Mouse (Mus musculus) E14TG2a.4 (cell line): ENCODE measurements around the gene Inka1.

Experiments
- CTCF ChIP-seq: conservative IDR thresholded peaks from 2 replicates; pipeline ENCODE4 v1.5.1; 2014; ENCODE audit warnings: low read length
- NANOG ChIP-seq: IDR thresholded peaks from 2 replicates; pipeline ENCODE4 v1.6.1; 2014; ENCODE audit warnings: borderline replicate concordance, low read length, mixed read lengths
- POU5F1 ChIP-seq: IDR thresholded peaks from 2 replicates; pipeline ENCODE4 v1.6.1; 2014; ENCODE audit warnings: low read length, borderline replicate concordance

DNA sequence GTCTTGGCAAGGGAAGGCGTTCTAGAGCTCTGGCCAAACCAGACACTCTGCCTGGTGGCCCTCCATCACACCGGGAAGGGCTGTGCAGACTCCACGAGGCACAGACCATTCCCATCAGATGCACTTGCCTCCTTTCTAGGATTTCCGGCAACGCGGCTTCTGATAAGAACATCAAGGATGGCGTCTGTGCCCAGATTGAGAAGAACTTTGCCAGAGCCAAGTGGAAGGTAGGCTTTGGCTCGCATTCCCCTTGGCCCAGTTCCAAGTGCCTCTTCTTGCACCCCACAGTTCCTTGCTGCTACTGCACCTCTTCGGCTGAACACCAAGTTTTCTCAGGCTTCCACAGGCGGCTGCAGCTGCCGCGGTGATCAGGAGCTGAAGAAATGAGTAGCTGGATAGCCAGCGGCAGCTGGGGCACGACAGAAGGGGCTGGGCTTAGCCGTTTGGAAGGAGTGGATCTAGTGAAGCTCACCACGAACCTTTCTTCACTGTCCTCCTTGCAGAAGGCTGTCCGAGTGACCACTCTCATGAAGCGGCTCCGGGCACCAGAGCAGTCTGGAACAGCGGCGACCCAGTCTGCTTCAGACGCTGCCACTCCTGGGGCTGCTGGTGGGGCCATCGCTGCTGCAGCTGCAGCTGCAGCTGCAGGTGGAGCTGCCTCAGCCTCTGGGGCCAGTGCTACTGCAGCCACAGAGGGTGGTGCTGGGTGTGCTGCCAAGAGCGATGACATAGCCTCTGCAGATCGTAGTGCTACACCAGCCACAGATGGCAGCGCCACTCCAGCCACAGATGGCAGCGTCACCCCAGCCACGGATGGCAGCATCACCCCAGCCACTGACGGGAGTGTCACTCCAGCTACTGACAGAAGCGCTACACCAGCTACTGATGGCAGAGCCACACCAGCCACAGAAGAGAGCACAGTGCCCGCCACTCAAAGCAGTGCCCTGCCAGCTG lies 38.2 kb downstream of the Inka1 start:
- TF ChIP-seq CTCF, result no peak
- TF ChIP-seq NANOG, result no peak
- no peak for TF ChIP-seq POU5F1
